Comparison of ENCODE assay signal across 21 mouse cellular contexts in genomic region chr4:104307781-104308180, GRCm38 (mm10).
DNase-seq lines count a peak whose midpoint lies in the region; ATAC-seq lines count a peak whose summit lies in the region.
"Had no signal": no experiment of that assay in that cellular context is flagged by ENCODE, and none has a peak within 500 bp of the region (broad histone marks: within the 10 kb centered on the region; RNA-seq: fewer than 3 reads in every experiment).

No protein-coding gene starts in this region.

- DNase-seq in frontal cortex, postnatal 25 days (ENCODE audit: low spot score in 2 of 2) = no peak
- DNase-seq in right cerebral cortex, adult 18-20 months = peak; percentile 21
- no peak for DNase-seq in right cerebral cortex, postnatal 10 days (ENCODE audit: low spot score in 2 of 2)
- peak; percentile 29 for DNase-seq in brain, adult 2 months (ENCODE audit: low read depth, low spot score)
- DNase-seq in telencephalon, adult 2 months (ENCODE audit: low read depth, low spot score) = peak; percentile 35
- DNase-seq in gastrocnemius, postnatal 10 days = no peak
- no peak for DNase-seq in thymus, postnatal 10 days (ENCODE audit: low spot score in 2 of 2)
- DNase-seq: adrenal gland, adult 2 months; adrenal gland, adult 8-10 months; adrenal gland, postnatal 10 days; adrenal gland, postnatal 14 days; adrenal gland, postnatal 25 days; adrenal gland, postnatal 36 days; B cell, adult 2 months; cerebellum, adult 11 months; cerebellum, adult 11-12 months; cerebellum, adult 18-20 months had no signal

- peak; percentile 91 for ATAC-seq in frontal cortex, adult (ENCODE audit: low TSS enrichment)
- ATAC-seq: activated CD4-positive, CD25-positive, alpha-beta regulatory T cell, adult 4 months; CD4-positive, CD25-positive, alpha-beta regulatory T cell, adult 4 months; Patski had no signal

Comparison
In these comparisons a context has a peak if more than half of its experiments do, and no peak if none do; other contexts are left out.
1. DNase-seq: peak in right cerebral cortex, adult 18-20 months (single experiment), brain, adult 2 months (single experiment) and telencephalon, adult 2 months (single experiment); none in frontal cortex, postnatal 25 days (0 of 2), right cerebral cortex, postnatal 10 days (0 of 2), gastrocnemius, postnatal 10 days (single experiment) and thymus, postnatal 10 days (0 of 2).